Mouse (Mus musculus): ENCODE results near the gene Ttc13. TPM values are rescaled to one million over a fixed set of nuclear protein-coding genes. Genes with fewer than 3 reads are reported as not detected.

Gene Ttc13
- polyA plus RNA-seq, 1 experiment from 2014 or later, result 57.7 TPM

GRCm38 (mm10) chr8:124641599-124641998 is 80.2 kb downstream of the Ttc13 start:
- 0 out of 2 replicates have a peak, but pooled peaks cover 4% of the 10 kb centered on the region for H3K36me3 ChIP-seq (ENCODE audit: control insufficient read depth, insufficient read depth, low read length)
- H3K4me3 ChIP-seq (ENCODE audit: low read depth, low read length), result no peak overlapping the region
- no peak for ATAC-seq (ENCODE audit: insufficient read depth, low FRiP score, low TSS enrichment)

GRCm38 (mm10) chr8:124635247-124635502 is 86.6 kb downstream of the Ttc13 start:
- 0 out of 2 replicates have a peak, but pooled peaks cover 4% of the 10 kb centered on the region for H3K36me3 ChIP-seq (ENCODE audit: control insufficient read depth, insufficient read depth, low read length)
- no peak overlapping the region for H3K9ac ChIP-seq (ENCODE audit: low read length)
- 87% methylated on average over 8 of the region's 8 CpGs for WGBS
- H3K4me2 ChIP-seq (ENCODE audit: low read depth), result no peak overlapping the region
- no peak for DNase-seq (ENCODE audit: low spot score)
- H3K4me3 ChIP-seq (ENCODE audit: low read depth, low read length), result no peak overlapping the region
- no peaks in the 10 kb centered on the region for H3K27me3 ChIP-seq (ENCODE audit: control insufficient read depth, insufficient read depth, low read length)
- no peak overlapping the region for H3K27ac ChIP-seq (ENCODE audit: low read depth, low read length)
- ATAC-seq (ENCODE audit: insufficient read depth, low FRiP score, low TSS enrichment), result no peak
- no peaks in the 10 kb centered on the region for H3K9me3 ChIP-seq (ENCODE audit: control insufficient read depth, low read length)
- no peaks in the 10 kb centered on the region for H3K4me1 ChIP-seq (ENCODE audit: control insufficient read depth, insufficient read depth, low read length)

More at GRCm38 (mm10) chr8:124641599-124641998, 80.2 kb downstream of the Ttc13 start:
- Histone ChIP-seq H3K4me2 (ENCODE audit: low read depth) (no peak overlapping the region), H3K27me3 (ENCODE audit: control insufficient read depth, insufficient read depth, low read length) (no peaks in the 10 kb centered on the region), H3K27ac (ENCODE audit: low read depth, low read length) (no peak overlapping the region), H3K4me1 (ENCODE audit: control insufficient read depth, insufficient read depth, low read length) (0 out of 2 replicates have a peak, but pooled peaks cover 7% of the 10 kb centered on the region), H3K9me3 (ENCODE audit: control insufficient read depth, low read length) (no peaks in the 10 kb centered on the region), H3K9ac (ENCODE audit: low read length) (no peak overlapping the region)
- WGBS, result 97% methylated on average over 8 of the region's 8 CpGs
- DNase-seq (ENCODE audit: low spot score), result no peak

- no peak overlapping the region for H3K9ac ChIP-seq (ENCODE audit: low read length)
- DNase-seq (ENCODE audit: low spot score), result no peak
- no peak overlapping the region for H3K27ac ChIP-seq (ENCODE audit: low read depth, low read length)
Observed at GRCm38 (mm10) chr8:124634411-124635246, 87.2 kb downstream of the Ttc13 start.

GRCm38 (mm10) chr8:124633001-124633703 is 88.6 kb downstream of the Ttc13 start:
- Histone ChIP-seq H3K36me3 (ENCODE audit: control insufficient read depth, insufficient read depth, low read length) (no peaks in the 10 kb centered on the region), H3K27me3 (ENCODE audit: control insufficient read depth, insufficient read depth, low read length) (no peaks in the 10 kb centered on the region), H3K4me1 (ENCODE audit: control insufficient read depth, insufficient read depth, low read length) (no peaks in the 10 kb centered on the region), H3K4me2 (ENCODE audit: low read depth) (no peak overlapping the region), H3K4me3 (ENCODE audit: low read depth, low read length) (no peak overlapping the region), H3K9ac (ENCODE audit: low read length) (no peak overlapping the region), H3K9me3 (ENCODE audit: control insufficient read depth, low read length) (no peaks in the 10 kb centered on the region), H3K27ac (ENCODE audit: low read depth, low read length) (no peak overlapping the region)
- 89% methylated on average over 14 of the region's 14 CpGs for WGBS
- no peak for DNase-seq (ENCODE audit: low spot score)
- ATAC-seq (ENCODE audit: insufficient read depth, low FRiP score, low TSS enrichment), result no peak

More at GRCm38 (mm10) chr8:124634411-124635246, 87.2 kb downstream of the Ttc13 start:
- Histone ChIP-seq H3K4me1 (ENCODE audit: control insufficient read depth, insufficient read depth, low read length) (no peaks in the 10 kb centered on the region), H3K36me3 (ENCODE audit: control insufficient read depth, insufficient read depth, low read length) (0 out of 2 replicates have a peak, but pooled peaks cover 2% of the 10 kb centered on the region), H3K4me2 (ENCODE audit: low read depth) (no peak overlapping the region), H3K27me3 (ENCODE audit: control insufficient read depth, insufficient read depth, low read length) (no peaks in the 10 kb centered on the region), H3K4me3 (ENCODE audit: low read depth, low read length) (no peak overlapping the region), H3K9me3 (ENCODE audit: control insufficient read depth, low read length) (no peaks in the 10 kb centered on the region)
- WGBS, result 81% methylated on average over 13 of the region's 13 CpGs
- no peak for ATAC-seq (ENCODE audit: insufficient read depth, low FRiP score, low TSS enrichment)

GRCm38 (mm10) chr8:124631966-124632365 is 89.8 kb downstream of the Ttc13 start:
- no peak overlapping the region for H3K27ac ChIP-seq (ENCODE audit: low read depth, low read length)
- no peaks in the 10 kb centered on the region for H3K27me3 ChIP-seq (ENCODE audit: control insufficient read depth, insufficient read depth, low read length)
- WGBS, result 61% methylated on average over 7 of the region's 7 CpGs
- no peak overlapping the region for H3K9ac ChIP-seq (ENCODE audit: low read length)
- H3K36me3 ChIP-seq (ENCODE audit: control insufficient read depth, insufficient read depth, low read length), result no peaks in the 10 kb centered on the region
- H3K4me2 ChIP-seq (ENCODE audit: low read depth), result no peak overlapping the region
- H3K4me3 ChIP-seq (ENCODE audit: low read depth, low read length), result no peak overlapping the region
- DNase-seq (ENCODE audit: low spot score) (no peak), ATAC-seq (ENCODE audit: insufficient read depth, low FRiP score, low TSS enrichment) (no peak)
- no peaks in the 10 kb centered on the region for H3K9me3 ChIP-seq (ENCODE audit: control insufficient read depth, low read length)
- no peaks in the 10 kb centered on the region for H3K4me1 ChIP-seq (ENCODE audit: control insufficient read depth, insufficient read depth, low read length)

- H3K9me3 ChIP-seq (ENCODE audit: control insufficient read depth, low read length), result no peaks in the 10 kb centered on the region
- 89% methylated on average over 4 of the region's 4 CpGs for WGBS
- no peak overlapping the region for H3K27ac ChIP-seq (ENCODE audit: low read depth, low read length)
- ATAC-seq (ENCODE audit: insufficient read depth, low FRiP score, low TSS enrichment) (no peak), DNase-seq (ENCODE audit: low spot score) (no peak)
- H3K36me3 ChIP-seq (ENCODE audit: control insufficient read depth, insufficient read depth, low read length), result no peaks in the 10 kb centered on the region
- H3K4me1 ChIP-seq (ENCODE audit: control insufficient read depth, insufficient read depth, low read length), result no peaks in the 10 kb centered on the region
- no peak overlapping the region for H3K4me2 ChIP-seq (ENCODE audit: low read depth)
- H3K4me3 ChIP-seq (ENCODE audit: low read depth, low read length), result no peak overlapping the region
- no peak overlapping the region for H3K9ac ChIP-seq (ENCODE audit: low read length)
- H3K27me3 ChIP-seq (ENCODE audit: control insufficient read depth, insufficient read depth, low read length), result no peaks in the 10 kb centered on the region
Observed at GRCm38 (mm10) chr8:124630891-124631290, 90.9 kb downstream of the Ttc13 start.

GRCm38 (mm10) chr8:124630489-124630888 is 91.3 kb downstream of the Ttc13 start:
- Histone ChIP-seq H3K4me2 (ENCODE audit: low read depth) (no peak overlapping the region), H3K9me3 (ENCODE audit: control insufficient read depth, low read length) (no peaks in the 10 kb centered on the region), H3K27me3 (ENCODE audit: control insufficient read depth, insufficient read depth, low read length) (no peaks in the 10 kb centered on the region), H3K36me3 (ENCODE audit: control insufficient read depth, insufficient read depth, low read length) (no peaks in the 10 kb centered on the region), H3K9ac (ENCODE audit: low read length) (no peak overlapping the region), H3K4me1 (ENCODE audit: control insufficient read depth, insufficient read depth, low read length) (no peaks in the 10 kb centered on the region), H3K4me3 (ENCODE audit: low read depth, low read length) (no peak overlapping the region), H3K27ac (ENCODE audit: low read depth, low read length) (no peak overlapping the region)
- DNase-seq (ENCODE audit: low spot score), result no peak
- ATAC-seq (ENCODE audit: insufficient read depth, low FRiP score, low TSS enrichment), result no peak
- WGBS, result 84% methylated on average over 6 of the region's 6 CpGs

- DNase-seq (ENCODE audit: low spot score), result no peak
Observed at GRCm38 (mm10) chr8:124626251-124626650, 95.5 kb downstream of the Ttc13 start.

More at GRCm38 (mm10) chr8:124626251-124626650, 95.5 kb downstream of the Ttc13 start:
- no peaks in the 10 kb centered on the region for H3K27me3 ChIP-seq (ENCODE audit: control insufficient read depth, insufficient read depth, low read length)
- no peaks in the 10 kb centered on the region for H3K9me3 ChIP-seq (ENCODE audit: control insufficient read depth, low read length)
- no peak for ATAC-seq (ENCODE audit: insufficient read depth, low FRiP score, low TSS enrichment)
- no peaks in the 10 kb centered on the region for H3K4me1 ChIP-seq (ENCODE audit: control insufficient read depth, insufficient read depth, low read length)
- no peak overlapping the region for H3K27ac ChIP-seq (ENCODE audit: low read depth, low read length)
- H3K4me3 ChIP-seq (ENCODE audit: low read depth, low read length), result no peak overlapping the region
- no peaks in the 10 kb centered on the region for H3K36me3 ChIP-seq (ENCODE audit: control insufficient read depth, insufficient read depth, low read length)
- H3K4me2 ChIP-seq (ENCODE audit: low read depth), result no peak overlapping the region
- 86% methylated on average over 9 of the region's 9 CpGs for WGBS
- no peak overlapping the region for H3K9ac ChIP-seq (ENCODE audit: low read length)
